ENCODE assay signal across 13 mouse cellular contexts in genomic region chr1:108597129-108597528, GRCm38 (mm10).
"Had no signal": no experiment of that assay in that cellular context is flagged by ENCODE, and none has a peak within 500 bp of the region (broad histone marks: within the 10 kb centered on the region; RNA-seq: fewer than 3 reads in every experiment).

No protein-coding gene starts in this region.

- DNase-seq: heart, postnatal 10 days; heart, postnatal 14 days; heart, postnatal 4 days; kidney, adult 11 months; kidney, adult 18-20 months; kidney, adult 2 months; kidney, adult 8-10 months; kidney, adult 9 months; kidney, postnatal 10 days; kidney, postnatal 14 days; kidney, postnatal 4 days; layer of hippocampus, adult 9-11 months; layer of hippocampus, postnatal 36 days had no signal
